Mouse (Mus musculus) layer of hippocampus, postnatal 36 days (tissue): ENCODE results near the gene Atp11c. TPM values are rescaled to one million over a fixed set of nuclear protein-coding genes. Genes with fewer than 3 reads are reported as not detected.

ENCODE experiments used
- DNase-seq, 2 experiments: peaks; one replicate each; pipeline ENCODE4 v3.0.0; 2022
- microRNA-seq, 2 experiments: library from miRNA; unstranded; fragments of <30 nt; microRNA quantifications; one replicate each; pipeline ENCODE4 v1.2.0; 2021
- total RNA-seq, 2 experiments: library from RNA; stranded (reverse); gene quantifications; 2 replicates each; pipeline ENCODE4 v1.2.3; 2021

The Atp11c gene
- total RNA-seq, 2 experiments from 2014 or later = 10.0 to 11.2 TPM

GRCm38 (mm10) chrX:60386852-60387251, 205.6 kb downstream of the Atp11c start:
- no peak for DNase-seq

DNA sequence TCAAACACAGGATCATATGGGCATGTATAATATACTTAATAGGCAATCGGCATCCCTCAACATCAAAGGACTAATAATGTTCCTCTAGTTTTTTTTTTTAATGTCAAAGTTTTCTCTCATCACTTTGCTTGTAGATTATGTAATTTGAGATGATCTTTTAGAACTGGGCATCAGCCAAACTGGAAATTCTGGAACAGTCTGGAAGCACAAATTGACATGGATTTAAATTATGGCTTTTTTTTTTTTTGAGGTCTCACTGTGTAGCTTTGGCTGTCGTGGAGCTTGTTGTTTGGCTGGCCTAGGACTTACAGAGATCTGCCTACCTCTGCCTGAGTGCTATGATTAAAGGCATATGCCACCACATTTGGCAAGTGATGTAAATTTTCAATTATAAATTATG, 210.8 kb downstream of the Atp11c start:
- DNase-seq = no peak

GRCm38 (mm10) chrX:60380386-60380785, 212.1 kb downstream of the Atp11c start:
- DNase-seq = no peak

DNA sequence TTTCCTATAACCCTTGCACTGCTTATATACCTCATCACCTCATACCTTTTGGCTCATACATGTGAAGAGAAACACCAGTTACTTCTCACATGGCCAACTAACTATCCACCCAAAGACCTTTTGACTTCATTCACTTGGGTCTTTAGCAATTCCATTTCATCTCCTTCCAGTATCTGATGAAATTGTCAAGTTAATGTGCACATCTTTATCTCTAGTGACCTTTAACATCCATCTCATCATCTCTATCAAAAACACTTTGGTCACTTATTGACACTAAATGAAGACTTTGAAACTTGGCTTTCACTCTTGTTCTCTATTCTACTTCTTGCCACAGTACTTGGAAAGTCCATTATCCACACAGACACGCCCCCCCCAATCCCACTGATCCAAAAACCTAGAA, 243.8 kb downstream of the Atp11c start:
- DNase-seq = no peak

DNA sequence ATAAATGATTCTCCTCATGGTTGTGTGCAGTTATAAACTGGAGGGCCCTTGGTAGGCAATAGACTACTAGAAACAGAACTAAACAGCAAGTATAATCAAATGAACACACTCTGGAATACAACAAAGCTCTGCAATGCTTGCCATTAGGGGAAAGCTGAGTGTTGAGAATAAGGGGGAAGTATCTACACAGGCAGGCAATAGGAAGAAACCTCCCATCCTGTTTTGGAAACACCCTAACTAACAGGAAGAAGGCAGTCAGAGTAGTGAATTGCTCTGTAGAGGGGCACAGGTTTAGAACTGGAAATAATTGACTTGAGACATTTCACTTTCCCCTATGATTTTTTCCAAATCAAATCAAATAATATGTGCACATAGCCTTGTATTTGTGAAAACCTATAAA, 247.1 kb downstream of the Atp11c start:
- no peak for DNase-seq

DNA sequence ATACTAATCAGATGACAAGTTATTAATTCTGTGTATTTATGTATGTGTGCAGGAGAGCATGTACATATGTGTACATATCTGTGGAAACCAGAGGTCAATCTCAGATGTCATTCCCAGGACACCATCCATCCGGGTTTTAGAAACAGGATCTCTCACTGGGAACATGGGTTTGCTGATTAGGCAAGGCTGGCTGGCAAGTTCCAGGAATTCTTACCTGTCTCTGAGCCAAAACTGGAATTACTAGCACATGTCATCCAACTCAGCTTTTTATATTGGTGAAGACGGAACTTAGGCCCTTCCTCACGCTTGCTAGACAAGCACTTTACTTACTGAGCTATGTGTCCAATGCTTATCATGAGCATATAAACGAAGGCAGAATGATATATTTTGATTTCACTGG, 247.5 kb downstream of the Atp11c start:
- no peak for DNase-seq

DNA sequence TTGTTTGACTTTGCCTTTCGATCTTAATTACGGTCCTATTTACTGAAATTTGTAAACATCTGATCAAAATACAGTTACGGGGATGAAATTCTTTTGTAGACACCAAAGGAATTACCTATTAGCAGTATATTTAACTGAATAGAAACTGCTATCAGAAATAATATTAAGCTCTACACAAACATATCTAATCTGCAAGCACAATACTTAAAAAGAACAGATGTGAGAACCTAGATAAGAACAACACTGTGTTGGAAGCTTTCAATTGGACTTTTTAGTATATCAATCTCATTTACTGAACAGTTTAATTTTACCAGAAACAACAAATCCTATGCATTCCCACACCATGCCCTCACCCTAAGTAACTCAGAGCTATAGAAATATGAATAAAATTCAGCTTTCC, 262.8 kb downstream of the Atp11c start:
- DNase-seq = no peak

- no peak for DNase-seq
These were observed 271.2 kb downstream of the Atp11c start for GRCm38 (mm10) chrX:60321321-60321720.

DNA sequence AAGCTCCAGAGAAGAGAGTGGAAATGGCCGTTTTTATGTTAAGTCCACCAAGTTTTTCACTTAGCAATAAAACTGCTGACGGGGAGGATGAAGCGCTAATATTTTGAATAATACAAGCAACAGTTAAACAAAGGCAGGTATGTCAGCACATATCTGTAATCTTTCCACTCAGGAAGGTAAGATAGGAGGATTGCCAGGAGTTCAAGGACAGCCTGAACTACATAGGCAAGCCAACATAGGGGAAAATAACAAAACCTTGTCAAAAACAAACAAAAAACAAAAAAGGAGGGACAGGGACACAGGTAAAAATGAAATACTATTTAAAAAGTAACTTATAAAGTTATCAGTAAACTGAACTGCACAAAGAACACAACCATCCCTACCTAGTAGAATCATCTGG, 274.8 kb downstream of the Atp11c start:
- DNase-seq = no peak

DNA sequence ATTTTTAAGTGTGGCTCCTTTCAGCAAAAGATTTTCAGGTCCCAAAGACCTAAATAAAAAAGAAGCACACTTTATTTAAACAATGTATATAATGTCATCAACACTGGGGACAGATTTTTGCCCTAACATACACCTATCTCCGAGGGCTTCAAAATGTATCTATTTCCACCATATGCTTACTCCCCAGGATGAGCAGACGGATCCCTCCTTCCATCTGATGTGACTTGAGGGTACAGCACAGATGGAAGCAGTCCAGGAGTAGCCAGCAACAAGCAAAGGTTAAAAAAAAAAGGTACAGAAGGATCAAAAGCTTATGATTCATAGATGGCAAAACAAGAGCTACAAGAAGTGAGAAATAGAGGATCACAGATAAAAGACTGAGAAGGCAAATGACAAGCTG, 300.2 kb downstream of the Atp11c start:
- DNase-seq = no peak

GRCm38 (mm10) chrX:60255346-60255745, 337.2 kb downstream of the Atp11c start:
- no peak for DNase-seq

- DNase-seq = no peak
These were observed 404.8 kb downstream of the Atp11c start for GRCm38 (mm10) chrX:60187726-60188125.

GRCm38 (mm10) chrX:60182611-60183010, 409.9 kb downstream of the Atp11c start:
- DNase-seq = no peak

GRCm38 (mm10) chrX:60178744-60179458, 413.6 kb downstream of the Atp11c start, which contains the start of gene Mcf2:
Gene Mcf2, minus strand, starts transcription at chrX:60179089.
- DNase-seq = no peak

DNA sequence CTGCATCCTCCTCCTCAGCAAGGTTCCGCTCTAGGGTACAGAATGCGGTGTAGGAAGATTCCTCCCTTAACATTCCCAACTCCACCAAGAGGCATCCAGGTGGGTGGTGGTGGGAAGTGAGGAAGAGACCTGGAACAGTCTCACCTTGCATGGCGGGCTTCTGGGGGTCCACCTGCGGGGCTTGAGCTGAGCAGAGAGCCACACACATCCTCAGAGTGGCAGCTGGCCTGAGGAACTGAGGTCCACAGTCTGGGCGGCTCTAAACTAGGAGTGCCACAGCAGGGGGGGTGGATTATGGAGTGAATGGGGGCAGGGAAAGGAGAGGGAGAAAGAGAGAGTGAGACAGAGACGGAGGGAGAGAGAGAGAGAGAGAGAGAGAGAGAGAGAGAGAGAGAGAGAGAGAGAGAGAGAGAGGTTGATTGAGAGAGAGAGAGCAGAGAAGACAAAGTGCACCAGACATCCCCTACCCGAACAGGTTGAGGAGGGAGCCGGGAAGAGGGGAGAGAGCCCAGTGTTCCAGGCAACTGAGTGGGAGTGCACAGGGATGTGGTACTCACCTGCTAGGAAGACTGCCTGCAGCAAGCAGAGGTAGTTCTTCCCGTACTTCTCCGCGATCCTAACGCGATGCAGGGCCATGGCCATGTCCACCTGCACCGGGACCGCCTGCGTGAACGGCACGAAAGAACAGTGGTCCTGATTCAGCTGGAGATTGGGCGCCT, 414.3 kb downstream of the Atp11c start:
- DNase-seq = no peak

Small RNA genes within 50 kb of the gene (microRNA-seq; reads per million reads assigned to microRNA genes)
- 150 to 184 reads per million in 2 experiments for gene Mir505

Other genes starting within 250 kb of the Atp11c start
- not detected for gene Gm7073, start 53.4 kb downstream of the Atp11c start, total RNA-seq